Mouse (Mus musculus) ovary, postnatal 36 days (tissue): ENCODE measurements at regions not wholly inside any gene's neighbourhood (a gene's known extent, or its start where the extent isn't known, plus 50 kb on each side); places are given as distances from the start of the nearest gene placed in this dataset.

Experiments used
- DNase-seq: peaks from one replicate; pipeline ENCODE4 v3.0.0; 2022; ENCODE audit warnings: low spot score, mixed read lengths

DNA sequence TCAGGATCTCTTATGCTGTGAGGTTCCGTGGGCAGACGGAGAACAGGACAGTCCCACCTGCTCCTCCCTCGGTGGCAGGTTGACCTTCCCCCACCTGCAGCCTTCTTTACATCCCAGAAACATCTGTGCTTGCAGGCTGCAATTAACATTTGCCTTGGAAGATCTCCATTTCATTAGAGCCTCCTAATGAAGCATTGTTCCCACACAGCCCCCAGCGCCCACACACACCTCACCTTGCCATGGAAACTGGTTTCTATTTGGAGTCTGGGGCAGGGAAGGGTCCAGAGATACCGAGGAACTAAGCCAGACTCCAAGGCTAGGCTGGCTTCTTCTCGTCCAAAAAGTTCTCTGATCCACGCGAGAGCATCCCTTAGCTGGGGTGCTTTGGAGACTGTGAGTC lies 56.6 kb upstream of the Rpl38 start:
- DNase-seq: no peak

DNA sequence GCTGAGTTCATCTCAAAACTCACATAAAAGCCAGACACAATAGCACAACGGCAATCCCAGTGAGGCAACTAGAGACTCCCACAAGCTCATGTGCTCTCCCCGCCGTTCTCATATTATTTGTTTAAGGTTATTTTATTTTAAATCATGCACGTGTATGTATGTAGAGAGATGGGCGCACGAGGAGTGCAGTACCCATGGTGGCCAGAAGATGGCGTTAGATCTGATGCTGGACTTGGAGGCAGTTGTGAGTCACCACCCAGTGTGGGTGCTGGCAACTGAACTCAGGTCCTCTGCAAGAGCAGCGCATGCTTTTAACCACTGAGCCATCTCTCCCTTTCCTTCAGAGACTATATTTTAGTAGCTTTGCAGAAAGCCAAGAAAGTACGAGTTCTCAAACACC lies 60.3 kb upstream of the Rpl38 start:
- DNase-seq: no peak

DNA sequence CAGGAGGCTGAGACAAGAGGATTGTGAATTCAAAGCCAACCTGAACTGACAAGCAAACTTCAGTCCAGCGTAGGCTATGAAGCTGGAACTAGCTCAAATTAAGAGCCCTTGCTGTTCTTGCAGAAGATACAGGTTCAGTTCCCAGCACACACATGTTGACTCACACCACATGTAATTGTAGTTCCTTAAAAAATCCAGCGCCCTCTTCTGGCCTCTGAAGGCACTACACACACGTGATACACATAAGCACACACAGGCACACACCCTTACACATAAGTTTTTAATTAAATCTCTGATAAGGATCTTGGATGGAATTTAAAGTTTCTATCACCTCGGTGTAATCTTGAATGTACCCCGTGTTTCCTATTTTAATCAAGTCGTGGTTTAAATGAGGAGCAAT lies 65.2 kb upstream of the Rpl38 start:
- DNase-seq: no peak

DNA sequence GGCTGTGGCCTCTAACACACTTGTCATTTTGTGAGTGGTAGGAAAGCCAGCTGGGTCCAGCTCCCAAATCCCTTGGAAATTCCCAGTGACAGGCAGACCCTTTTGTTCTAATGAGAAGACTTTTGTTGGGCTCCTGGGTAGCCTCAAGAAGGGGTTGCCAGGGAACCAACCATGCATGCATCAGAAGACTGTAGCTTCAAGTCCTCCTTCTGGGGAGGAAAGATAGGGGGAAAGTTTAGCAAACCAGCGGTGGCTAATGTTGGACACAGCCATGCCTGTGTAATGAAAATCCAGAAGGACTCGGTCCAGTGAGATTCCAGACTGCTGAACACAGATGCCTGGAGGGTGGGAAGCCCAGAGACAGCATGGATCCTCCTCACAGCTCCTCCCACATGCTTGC lies 71.1 kb upstream of the Rpl38 start:
- DNase-seq: no peak

DNA sequence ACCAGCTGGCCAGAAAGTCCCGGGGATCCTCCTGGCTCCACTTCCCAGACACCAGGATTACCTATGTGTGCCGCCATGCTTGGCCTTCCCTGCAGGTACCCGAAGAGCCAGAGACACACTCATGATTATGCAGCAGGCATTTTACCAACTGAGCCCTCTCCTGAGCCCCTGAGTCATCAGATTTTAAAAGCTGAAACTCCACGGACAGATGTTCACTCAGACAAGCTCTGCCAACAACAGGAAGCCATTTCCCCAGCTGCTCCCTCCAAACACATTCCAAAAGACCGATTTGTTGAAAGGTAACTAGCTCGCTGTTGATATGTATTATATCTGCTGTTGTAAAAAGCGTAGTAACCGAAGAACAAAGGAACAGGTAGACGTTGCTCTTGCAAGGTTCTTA lies 75.4 kb upstream of the Rpl38 start:
- no peak for DNase-seq

DNA sequence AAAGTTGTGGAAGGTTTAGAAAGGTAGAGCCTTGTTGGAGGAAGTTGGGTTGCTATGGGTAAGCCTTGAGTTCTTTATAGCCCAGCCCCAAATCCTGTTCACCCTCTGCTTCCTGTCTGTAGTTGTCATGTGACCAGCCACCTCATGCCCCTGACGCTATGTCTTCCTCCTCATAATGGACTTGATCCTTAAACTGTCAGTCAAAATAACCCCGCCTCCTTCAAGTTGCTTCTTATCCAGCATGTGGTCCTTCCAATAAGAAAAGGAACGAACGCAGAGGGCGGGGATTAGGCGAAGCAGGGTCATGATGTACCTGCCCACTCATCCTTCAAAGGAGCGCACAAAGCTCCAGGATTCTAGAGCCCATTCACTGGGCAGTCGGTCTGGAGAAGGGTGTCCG lies 79.8 kb upstream of the Rpl38 start:
- DNase-seq: no peak

DNA sequence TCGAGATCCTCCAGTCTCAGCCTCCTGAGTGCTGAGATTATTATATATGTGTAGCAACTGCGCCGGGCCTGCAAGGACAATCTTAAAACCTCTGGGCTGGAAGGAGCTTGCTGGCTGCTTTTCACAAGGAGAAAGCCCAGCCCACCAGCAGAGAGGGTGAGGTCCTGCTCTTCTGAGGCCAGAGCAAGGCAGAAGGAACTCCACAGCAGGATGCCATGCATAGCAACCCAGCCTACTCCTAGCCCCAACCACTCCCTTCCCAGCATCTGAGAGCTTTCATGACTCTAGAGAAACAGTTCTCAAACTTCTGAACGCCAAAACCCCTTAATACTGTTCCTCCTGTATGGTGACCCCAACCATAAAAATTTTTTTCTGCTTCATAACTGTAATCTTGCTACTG lies 80.3 kb upstream of the Rpl38 start:
- DNase-seq: no peak

DNA sequence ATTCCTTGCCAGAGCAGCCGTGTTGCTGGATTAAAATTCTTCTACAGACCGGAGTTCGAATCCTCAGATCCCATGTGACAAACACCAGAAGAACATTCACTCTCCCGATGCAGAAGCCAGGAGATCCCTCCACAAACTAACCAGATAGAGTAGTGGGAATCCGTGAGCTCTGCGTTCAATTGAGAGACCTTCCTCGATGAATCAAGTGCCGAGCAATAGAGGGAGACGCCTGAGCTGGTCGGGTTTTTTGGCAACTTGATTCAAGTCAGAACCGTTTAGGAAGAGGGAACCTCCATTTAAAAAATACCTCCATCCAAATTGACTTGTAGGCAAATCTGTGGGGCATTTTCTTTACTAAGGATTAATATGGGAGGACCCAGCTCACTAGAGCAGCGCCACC lies 81.9 kb upstream of the Rpl38 start:
- no peak for DNase-seq

DNA sequence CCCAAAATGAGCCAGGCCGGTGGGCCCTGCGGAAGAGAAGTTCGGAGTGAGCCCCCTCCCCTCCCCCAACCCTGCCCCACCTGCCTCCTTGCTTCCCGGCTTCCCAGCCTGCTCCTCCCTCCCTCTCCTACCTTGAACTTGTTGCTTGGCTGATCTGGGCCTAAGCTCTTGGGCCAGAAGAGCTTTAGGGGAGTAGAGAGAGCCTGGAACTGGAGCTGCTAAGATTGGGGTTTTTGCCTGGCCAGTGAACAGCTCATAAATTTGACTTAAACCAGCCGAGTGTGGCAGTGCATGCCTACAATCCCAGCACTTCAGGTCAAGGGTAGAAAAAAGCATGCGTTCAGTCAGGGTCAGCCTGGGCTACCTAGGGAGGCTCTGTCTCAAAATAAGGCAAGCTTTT lies 83.5 kb upstream of the Rpl38 start:
- no peak for DNase-seq

DNA sequence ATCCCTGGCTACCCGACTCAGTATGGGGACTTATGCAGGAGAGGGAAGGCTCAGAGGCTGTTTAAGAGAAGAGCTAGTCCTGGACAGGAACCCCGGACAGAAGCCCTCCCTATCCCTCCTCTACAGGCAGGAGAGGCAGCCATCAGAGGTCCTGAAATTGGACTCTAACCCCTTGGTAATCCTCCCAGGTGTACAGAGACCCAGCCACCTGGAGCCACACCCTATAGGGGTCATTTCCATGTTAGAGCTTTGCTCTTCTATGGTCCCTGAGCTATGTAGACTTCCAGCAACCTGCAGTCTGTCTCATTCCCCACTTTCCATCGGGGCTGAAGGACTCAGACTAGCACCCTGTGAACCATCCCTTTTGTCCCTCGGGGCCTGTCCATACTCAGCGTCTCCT lies 84.2 kb upstream of the Rpl38 start:
- no peak for DNase-seq

DNA sequence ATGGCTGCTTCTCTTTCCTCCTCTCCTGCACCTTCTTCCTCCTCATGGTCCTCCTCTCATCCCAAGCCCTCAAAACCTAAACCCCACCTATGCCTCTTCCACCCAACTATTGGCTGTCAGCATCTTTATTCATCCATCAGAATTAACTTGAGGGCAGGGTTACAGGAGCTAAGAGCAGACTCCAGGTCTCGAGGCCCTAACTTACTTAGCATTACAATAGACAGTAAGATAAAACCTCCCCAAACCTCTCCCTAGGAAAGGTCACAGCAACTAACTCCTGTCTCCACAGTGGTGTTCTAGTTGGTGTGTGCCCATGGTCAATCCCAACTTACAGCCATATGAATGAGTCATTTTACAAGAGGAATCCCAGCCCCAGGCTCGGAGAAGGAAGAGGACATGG lies 88.3 kb upstream of the Rpl38 start:
- no peak for DNase-seq

DNA sequence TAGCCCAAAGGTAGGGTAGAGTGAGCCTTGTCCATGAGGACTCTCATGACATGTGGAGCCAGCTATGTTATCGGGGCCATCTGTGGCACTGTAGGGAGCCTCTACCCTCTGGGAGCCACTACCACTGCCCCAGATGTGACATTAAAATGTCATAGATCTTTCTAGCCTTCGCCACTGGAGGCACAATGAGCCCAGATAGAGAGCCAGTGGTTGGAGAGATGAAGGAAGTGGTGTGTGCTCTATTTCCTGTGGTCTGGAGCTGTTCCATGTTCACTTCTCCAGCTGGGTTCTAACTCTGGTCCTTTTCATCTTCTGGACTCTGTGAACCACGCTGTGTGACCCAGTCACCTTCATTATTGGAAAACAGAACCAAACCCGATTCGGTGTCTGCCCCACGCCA lies 89.8 kb upstream of the Rpl38 start:
- DNase-seq: no peak

DNA sequence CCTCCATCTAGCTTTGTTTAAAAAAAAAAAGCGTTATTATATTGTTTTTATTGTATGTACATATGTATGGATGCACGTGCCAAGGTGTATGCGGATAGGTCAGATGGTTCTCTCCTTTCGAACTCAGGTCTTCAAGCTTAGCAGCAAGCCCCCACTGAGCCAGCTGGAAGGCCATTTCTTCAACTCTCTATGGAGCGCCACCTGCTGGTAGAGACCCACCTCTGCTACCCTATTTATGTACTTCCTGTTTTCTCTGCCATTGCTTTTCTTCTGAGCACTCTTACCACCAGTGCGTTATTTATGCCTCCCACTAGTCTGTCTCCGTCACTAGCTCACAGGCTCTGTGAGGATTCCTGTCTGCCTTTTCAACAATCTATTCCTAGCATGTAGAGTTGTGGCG lies 91.5 kb upstream of the Rpl38 start:
- no peak for DNase-seq

DNA sequence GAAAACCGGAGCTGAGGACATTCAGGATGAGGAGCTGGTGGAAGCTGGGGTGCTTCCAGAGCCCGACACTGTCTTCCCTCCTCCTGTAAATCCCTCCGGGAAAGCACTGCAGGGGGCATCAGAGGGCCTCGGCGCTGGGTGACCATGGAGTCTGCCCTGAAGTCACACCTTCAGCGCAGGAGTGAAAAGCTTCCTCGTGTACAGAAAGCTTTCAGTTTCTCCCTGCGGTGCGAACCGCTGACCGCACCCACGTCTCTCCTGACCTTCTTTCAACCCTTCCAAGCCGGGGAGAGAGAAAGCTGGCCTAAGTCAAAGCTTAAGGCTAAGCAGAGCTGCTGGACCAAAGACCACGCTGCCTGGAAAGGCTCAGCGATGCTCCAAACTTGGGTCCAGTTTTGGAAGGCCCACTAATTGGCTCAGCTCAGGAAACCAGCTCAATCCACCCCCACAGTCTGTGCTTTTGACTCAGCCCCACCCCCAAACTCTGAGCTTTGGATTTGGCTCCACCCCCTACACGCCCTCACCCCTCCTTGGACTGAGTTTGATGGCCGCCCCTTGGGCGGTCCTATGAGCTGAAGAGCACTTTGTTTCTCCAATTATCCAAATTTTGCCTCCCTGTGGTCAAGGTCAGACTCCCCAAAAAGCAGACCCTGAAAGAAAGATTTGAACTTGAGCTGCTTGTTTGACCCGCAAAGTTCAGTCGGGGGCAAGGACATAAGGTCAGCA lies 97.0 kb upstream of the Rpl38 start:
- no peak for DNase-seq

DNA sequence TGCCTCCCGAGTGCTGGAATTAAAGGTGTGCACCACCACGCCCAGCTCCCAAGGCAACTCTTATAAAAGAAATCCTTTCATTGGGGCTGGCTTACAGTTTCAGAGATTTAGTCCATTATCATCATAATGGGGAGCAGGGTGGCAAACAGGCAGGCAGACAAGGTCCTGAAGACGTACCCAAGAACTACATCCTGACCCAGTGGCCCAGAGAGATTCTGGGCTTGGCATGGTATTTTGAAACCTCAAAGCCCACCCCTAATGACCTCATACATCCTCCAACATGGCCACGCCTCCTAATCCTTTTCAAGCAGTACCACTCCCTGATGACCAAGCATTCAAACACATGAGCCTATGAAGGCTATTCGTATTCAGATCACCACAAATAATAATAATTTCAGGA lies 98.2 kb upstream of the Rpl38 start:
- DNase-seq: no peak

DNA sequence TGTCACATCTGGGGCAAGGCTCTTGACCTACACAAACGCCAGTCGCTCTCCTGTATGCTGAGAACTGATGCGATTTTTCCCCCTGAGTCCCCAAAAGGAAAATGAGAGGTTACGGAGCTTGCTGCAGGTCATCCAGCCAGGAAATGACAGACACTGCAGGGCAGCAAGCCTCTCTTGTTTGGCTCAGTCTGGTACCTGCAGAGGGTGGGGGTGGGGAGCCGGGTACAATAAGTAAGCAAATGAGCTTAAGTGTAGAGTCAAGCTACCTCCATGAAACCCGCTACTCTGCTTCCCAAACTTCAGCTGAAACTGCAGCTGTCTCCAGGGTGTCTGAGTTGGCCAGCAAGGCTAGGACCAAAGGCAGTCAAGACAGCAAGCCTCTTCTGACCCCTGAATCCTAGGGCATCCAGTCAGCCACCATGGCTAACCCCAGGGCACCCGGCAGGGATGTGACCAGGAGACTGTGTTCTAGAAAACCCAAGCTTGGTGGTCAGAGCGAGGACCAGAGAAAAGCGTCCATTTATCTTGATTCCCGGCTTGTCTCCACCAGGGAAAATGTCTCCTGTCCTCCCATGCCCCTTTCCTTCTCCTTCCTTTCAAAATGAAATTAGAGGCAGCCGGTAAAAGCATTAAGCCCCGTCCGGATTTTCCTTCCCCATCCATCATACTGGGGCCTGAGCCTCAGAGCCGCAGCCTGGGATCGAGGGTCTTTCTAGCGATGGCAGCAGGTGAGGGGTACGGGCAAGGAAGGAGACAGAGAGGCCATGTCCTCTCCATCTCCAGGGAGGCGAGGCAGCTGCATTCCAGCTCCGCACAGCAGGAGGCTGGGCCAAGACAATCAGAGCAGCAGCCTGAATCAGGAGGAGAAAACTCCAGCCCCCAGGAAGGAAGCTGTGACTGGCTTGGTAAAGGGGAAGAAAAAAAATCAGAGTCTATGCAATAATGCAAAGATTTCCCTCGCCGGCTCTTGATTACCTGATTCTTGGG lies 100.2 kb upstream of the Rpl38 start:
- no peak for DNase-seq

DNA sequence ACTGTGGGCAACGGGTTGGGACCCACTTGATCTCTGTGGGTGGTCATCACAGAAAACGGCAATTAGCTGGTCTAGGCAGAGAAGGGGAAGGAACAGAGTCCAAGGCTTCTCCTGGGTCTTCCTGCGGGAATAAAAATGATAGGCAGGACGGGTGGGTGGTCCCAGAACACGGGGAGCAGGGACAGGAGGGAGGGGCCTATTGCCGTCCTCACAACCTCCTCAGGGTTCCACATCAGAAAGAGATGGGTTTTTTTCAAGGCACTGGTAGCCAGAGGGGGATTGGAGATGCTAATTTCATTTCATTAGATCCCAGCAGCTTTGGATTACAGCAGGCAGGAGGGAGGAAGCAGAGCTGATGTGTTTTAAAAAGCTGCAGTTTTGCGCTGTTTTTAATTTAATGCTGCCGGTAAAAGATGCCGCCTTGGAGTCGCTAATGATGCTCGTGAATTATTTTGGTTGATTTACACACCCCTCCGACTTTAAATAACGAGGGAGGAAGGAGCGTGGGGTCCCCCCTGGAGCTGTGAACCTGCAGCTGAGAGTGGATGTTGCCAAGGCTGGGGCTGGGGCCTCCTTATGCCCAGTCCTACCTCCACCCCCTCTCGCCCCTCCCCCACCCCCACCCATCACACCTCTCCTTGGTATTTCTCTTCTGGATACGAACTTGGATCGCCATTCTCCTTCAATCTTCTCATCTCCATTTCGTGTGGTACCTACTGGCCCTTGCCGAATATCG lies 101.1 kb upstream of the Rpl38 start:
- DNase-seq: no peak

DNA sequence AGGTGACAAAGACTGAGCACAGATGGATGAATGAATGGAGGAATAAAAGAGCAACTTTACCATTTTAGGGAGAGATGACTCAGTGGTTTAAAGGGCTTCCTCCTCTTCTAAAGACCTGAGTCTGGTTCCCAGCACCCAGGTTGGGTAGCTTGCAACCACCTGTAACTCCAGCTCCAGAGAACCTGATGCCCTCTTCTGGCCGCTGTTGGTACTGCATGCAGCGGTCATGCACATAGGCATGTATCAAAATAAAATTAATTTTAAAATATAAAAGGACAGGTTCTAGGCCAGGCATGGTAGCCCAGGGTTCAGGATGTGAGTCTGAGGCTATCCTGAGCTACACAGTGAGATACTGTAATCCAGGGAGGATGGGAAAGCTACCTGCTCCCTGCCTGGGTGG lies 103.4 kb upstream of the Rpl38 start:
- no peak for DNase-seq

DNA sequence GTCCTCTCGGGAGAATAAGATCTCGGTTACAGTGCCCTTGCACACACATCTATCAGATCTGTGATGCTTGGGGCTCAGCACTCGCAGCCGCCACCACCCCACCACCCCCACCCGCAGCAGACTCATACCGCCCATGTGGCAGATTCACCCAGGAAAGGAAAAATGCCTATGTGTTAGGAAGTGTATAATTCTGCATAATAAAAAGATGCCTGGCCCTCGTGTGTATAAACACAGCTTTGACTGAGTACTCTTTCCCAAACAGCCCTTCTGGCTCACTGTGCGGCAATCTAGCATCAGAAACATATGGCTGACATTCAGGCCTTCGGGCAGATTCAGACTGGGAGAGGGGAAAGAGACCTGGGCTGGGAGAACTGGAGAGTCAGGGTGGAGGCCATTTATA lies 105.2 kb upstream of the Rpl38 start:
- DNase-seq: no peak

DNA sequence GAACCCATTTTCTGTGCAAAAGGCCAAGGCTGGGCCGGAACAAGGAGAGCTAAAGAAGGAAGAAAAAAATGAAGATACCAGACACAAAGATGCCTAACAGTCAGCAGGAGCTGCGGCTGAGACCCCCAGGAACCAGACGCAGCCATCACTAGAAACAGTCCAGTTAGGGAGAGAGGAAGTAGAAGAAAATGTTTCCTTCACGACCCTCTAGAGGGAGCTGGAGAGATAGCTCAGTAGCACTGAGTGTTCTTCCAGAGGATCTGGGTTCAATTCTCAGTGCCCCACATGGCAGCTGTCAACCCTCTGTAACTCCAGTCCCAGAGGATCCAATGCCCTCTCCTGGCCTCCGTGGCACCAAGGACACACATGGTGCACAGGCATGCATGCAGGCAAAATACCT lies 113.7 kb upstream of the Rpl38 start:
- no peak for DNase-seq

DNA sequence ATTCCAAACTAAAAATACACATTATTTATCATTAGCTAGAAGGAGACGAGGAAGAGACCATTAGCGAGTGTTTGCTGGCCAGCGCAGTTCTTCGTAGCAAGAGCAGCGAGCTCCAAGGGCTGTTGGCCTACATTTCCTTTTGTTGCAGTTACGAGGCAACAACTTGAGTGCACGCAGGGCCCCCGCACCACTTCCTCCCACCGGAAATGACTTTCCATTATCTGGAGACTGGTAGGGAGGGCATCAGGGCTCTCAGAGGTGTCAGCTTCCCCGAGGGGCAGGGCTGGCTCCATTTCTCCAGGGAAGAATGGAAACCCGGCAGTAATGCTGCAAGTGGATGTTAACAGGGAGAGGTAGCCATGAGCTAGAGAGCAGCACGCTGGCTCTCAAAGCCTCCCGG lies 114.3 kb upstream of the Rpl38 start:
- no peak for DNase-seq

DNA sequence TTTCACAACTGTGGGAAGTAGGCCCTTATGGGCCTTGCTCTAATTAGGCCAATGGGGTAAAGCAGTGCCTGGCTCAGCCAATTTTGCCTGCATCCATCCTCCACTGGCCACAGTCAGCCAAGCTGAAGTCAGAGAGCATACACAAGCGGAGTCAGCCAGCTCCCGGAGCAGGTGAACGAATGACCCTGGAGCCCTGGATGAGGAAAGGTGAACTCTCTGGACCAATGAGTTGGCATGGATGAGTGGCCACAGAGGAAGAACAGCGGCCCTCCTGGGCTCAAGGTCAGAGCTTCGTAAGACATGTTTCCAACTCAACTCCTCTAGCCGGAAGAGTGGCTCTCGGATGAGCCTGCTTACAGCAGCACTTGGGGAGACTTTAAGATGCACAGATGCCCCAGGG lies 116.1 kb upstream of the Rpl38 start:
- DNase-seq: no peak

DNA sequence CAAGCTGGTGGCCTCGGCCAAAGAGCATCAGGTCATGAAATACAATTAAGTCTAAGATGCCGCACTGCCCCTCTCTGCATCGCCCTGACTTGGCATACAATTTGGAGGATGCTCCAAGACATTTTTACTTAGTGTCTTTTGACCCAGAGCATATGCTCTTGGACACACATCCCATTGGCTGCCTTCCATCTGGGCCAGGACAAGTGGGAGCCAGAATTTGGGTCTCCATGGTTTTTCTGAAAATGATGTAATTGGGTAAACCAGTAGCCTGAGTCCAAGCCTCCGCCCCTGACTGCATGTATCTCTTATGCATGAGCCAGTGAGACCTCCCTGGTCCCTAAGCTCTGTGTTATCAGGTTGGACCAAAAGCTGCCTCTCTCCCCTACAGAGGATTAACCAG lies 117.1 kb upstream of the Rpl38 start:
- DNase-seq: no peak
